Mouse (Mus musculus) C2C12 (cell line): ENCODE results near the gene Kbtbd13.

Experiments used
- CTCF ChIP-seq: IDR thresholded peaks from one replicate; pipeline ENCODE4 v1.5.1; 2011; ENCODE audit not compliant: control insufficient read depth, insufficient read depth, insufficient read length
- MYOD1 ChIP-seq: IDR thresholded peaks from one replicate; pipeline ENCODE4 v1.6.1; 2011; ENCODE audit warnings: low read depth; ENCODE audit not compliant: control insufficient read depth, insufficient read length

DNA sequence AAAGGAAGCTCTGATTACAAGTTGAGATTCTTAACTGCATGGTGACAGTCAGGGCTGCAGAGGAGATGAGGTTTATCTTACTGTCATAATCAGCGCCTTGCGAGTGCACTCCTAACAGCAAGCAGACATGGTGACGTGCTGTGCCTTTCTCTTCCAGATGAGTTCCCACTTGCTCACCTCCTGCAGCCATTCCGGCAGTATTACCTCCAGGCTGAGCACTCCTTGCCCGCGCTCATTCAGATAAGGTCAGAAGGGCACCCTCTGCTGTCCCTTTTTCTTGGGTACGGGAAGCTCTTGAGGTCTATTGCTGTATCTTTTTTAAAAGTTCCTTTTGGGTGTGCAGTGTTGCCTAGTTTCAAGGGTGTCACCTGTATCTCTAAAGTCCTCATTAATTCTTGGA is 34.9 kb downstream of the Kbtbd13 start:
- TF ChIP-seq CTCF (no peak), MYOD1 (no peak)
